Mouse (Mus musculus) kidney, postnatal 4 days (tissue): ENCODE data around the gene Kdm2a.

Experiments used
- DNase-seq, 2 experiments: peaks; one replicate each; pipeline ENCODE4 v3.0.0; 2021; ENCODE audit warnings: mixed read lengths in 2 of 2

Kdm2a gene

DNA sequence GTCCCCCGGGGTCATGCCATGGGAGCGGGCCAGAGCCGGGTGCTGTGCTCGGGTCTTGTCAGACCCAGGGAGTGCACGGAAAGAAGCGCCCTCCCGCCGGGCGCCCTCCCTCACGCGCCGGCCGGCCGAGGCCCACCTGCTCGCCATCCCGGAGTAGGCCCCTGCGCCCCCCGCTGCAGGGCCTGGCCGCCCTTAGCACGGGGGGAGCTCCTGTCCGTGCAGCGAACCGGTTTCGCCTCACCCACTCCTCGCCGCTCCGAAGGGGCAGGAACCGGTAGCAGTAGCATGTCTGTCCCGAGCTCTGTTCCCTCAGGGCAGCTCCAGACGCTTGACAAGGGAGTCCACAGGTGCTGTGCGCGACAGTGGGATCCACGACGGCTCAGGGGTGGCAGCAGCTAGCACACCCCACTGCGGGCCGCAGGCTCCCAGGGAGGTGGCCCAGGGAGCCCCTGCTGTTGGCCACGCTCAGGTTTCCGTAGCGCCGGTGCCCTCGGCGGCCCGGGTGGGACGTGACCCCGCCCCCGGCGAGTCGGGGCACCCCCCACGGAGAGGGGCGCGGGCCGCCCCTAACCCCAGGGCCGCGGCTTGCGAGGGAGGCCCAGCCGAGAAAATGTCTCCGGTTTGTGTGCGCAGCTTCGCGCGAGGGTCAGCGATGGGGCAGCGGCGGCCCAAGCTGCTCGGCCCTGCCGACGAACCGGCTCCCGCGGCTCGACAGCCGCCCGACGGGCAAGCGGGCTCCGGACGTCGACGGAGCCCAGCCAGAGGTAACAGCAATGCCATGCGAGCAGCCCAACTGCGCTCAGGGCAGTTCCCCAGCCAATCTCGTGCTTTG is at the start of gene Kdm2a:
Gene Kdm2a (minus strand): TSS at position 488 of the 832 bp plus-strand sequence.
- peak; percentile 63 to 79 for DNase-seq

DNA sequence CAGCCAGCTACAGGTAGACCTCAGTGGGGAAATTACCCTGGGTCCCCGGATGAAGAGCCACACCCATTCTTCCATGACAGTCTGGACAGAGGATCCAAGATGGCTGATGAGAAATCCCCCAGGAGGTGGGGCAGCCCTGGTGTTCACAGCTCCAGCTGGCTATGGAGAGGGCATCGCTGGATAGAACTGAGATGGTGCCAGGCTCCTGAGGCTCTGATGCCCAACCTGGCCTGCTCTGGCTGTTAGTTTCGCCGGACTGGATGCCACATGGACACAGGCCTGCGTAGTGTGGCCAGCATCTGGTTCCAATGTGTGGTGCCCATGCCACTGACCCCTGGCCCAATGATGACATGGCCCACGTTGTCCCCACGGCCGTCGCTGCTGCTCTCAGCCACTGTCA is 49.4 kb upstream of the Kdm2a start:
- no peak for DNase-seq

DNA sequence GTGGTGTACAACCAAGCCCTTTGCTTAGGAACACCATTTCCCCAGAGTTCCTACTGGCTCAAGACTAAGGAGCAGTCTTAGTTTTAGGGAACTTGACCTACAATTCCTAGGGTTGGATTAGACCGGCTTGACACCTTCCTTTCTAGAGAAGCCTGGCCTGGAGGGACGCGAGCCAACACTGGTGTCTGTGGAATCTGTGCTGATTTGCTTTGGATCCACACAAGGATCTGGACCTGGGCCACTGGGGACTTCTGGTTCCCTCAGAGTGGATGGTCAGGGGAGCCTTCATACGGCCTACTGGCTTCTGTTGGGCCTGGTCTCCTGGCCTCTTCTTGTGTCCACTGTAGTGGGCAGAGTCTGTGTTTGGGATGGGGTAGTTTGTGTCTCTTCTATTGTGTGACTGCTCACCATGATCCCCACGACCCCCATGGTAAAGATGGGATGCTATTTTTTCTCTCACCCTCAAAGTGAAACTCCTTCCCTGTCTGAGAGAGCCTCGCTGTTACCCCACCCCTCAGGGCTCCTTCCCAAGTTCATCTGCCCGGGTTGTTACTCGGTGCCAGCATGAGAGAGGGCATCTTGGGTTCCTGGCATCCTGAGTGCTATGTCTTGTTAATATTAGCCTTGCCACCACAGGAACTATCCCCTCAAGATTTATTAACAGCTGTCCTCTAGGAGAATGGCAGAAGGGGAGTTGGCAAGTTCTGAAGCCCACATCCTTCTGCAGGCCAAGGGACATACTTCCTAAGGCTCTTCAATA is 48.8 kb upstream of the Kdm2a start:
- no peak for DNase-seq

DNA sequence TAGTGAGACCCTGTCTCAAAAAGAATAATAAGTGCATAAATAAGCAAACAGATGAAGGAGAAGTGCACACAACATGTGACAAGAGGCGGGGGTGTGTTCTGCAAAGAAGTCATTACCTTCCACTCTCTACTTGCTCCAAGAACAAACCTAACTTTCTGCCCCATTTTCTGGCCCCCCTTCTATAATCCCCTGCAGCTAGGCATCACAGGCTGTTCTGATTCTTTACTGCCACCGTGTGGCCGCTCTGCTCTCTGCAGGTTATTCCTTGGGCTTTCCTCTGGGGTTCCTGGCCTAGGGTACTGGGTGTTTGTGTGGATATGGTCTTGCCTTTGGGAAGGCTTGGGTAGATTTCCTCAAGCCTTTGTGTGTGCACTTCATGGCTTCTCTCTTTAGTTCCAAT is 44.3 kb upstream of the Kdm2a start:
- DNase-seq: peak; percentile 88 to 89

DNA sequence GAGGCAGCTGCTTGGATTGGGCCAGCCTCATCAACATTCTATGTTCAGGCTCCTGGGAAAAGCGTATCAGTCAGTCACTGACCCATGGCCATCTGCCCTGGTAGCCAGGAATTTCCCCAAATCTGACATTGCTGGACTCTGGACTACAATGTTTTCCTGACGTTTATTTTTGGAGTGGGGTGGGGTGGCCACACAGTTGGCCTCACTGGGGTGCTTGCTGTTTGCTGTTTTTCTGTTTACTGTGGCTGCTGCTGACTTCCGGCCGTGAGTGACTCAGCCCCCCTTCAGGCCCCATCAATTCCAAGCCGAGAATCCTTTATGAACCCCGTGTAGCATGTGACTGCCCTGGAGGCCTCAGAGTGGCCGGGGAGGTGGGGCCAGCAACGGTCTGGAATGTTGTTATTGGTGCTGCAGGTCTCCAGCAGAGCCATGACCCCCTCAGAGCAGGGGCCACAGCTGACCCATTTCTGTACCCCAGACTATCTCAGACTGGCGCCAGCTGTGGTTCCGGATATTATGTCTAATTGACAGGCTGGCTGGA is 43.6 kb upstream of the Kdm2a start:
- DNase-seq: peak; percentile 82 to 90

DNA sequence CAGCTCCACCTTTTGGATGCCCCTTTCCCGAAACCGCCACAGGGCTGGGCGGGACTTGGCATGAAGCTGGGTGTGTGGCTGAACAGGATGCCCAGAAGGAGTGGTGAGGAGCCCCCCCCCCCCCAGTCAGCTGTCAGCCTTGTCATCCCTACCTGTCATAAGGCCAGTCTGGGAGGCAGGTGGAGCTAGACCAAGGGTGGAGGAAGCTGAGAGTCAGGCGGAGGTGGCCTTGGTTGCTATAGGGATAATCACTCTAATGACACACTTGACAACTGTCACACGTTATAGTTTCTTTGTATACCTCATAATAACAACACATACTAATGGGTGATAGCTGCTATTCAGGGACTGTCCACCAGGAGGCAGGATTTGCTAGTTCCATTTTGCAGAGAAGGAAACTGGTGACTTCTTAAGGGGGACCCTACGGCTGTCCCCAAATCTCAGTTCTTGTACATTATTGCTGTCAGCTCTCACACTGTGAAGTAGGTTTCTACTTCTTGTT is 43.1 kb upstream of the Kdm2a start:
- DNase-seq: peak; percentile 73 to 79

DNA sequence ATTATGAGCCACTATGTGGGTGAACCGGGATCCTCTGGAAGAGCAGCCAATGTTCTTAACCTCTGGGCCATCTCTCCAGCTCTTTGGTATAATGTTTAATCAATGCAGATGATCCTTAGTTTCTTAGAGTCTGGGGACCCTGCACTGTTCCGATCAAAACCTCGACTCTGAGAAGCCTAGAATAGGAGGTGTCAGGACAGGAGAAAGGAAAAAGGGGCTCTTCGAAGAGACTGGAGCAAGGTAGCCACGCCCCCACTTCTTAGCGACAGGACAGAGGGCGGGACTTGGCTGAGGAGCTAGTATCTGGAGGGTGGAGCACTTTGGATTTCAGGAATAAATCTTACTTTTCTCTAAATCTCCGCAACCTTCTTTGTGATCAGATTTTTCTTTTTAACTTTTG is 42.1 kb upstream of the Kdm2a start:
- peak; percentile 77 to 80 for DNase-seq

DNA sequence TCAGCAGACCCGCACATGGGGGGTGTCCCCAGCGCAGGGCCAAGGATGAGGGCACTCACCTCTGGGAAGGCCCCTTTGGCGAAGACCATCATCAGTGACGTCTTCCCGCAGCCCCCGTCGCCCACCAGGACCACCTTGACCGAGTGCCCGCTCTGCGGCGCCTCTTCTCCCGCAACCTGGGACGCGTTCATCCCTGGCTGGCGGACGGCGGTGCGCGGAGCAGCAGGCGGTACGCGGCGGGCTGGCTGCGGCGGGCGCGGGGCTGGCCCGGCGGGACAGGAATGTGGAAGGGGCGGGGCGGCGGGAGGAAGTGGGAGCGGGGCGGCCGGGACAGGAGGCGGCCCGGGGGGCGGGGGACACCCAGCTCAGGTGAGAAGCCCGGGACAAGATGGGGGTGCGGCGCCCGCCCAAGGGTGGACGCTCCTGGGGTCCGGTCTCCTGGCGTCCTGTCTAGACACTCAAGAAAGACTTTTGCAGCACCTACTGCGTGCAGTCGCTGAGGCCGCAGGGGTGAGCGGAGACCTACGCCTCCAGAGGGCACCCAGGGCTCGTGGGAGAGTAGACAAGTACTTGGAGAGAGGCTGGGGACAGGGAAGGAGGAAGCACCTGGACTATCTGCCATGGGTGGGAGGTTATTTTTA is 41.2 kb upstream of the Kdm2a start, which contains the start of gene Rhod:
Gene Rhod (minus strand): TSS at position 272 of the 641 bp plus-strand sequence.
- peak; percentile 88 to 92 for DNase-seq

DNA sequence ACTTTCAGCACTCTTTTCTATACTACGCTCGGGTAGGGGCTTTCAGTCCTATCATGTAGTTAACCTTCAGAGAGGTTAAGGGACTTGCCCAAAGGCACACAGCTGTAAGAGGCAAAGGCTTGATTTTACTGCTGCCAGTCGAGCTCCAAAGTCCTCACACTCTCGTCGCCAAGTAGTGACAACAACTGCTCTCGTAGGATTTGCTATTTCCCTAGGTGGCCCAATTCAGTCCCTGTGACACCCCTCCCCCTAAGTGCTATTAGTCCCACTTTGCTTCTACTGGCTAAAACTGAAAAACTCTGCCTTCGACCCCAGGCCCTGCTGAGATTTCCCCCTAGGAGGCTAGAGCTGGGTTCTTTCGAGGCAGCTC is 40.7 kb upstream of the Kdm2a start:
- DNase-seq: no peak

DNA sequence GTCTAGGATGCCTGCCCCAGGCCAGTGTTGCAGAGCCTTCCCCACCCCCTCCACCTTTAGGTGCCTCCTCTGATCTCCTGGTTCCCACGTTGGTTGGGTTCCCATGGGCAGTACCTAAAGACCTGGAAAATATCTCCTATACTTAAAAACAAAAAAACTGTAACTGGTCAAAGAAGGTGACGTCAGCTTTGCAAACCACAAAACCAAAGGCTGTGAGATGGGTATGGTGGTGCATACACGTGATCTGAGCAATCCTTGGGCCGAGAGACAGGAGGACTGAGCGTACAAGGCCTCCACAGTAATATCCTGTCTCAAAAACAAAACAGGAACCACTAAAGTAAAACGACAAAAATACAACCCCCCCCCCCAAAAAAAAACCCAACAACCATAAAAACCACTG is 39.8 kb upstream of the Kdm2a start:
- DNase-seq: no peak

DNA sequence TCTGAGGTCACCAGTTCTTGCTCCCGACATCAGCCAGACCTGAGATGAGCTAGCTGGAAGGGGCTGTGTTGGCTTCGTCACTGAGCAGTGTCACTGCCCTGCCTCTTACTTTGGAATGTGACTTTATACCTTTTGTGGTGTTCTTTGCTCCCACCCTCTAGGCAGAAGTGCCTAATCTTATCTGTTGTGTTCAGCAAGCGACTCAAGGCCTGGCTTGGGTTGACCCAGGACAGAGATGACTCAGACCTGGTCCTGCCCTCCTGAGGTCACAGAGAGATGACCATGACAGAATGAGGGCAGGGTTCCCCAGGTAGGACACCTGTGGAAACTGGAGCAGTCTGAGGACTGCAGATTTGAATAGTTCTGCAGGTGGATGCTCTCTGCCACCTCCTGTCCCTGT is 38.2 kb upstream of the Kdm2a start:
- DNase-seq: no peak

DNA sequence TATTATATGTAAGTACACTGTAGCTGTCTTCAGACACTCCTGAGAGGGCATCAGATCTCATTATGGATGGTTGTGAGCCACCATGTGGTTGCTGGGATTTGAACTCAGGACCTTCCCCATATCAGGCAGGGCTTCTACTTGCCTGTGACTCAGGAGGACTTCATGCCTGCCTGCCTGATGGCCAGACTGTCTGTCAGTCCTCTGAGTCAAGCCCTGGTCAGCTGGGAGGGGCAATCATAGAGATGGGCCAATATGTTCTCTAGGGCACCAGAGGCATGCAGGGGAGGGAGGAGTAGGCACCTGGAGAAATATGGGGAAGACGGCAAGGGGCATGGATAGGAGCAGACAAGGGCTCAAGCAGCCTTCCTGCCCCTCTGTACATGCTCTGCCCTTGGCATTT is 36.9 kb upstream of the Kdm2a start:
- no peak for DNase-seq

DNA sequence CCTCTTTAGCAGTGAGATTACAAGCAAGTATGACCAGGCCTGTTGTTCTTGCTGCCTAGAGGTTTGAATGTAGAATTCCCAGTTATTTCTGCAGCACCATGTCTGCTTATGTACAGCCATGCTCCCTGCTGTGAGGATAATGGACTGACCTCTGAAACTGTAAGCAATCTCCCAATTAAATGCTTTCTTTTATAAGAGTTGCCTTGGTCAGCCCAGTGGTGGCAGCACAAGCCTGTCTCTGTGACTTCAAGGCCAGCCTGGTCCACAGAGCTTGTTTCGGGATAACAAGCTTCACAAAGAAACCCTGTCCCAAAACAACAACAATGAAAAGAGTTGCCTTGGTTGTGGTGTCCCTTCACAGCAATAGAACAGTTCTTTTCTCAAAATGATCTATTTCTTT is 35.7 kb upstream of the Kdm2a start:
- DNase-seq: no peak

DNA sequence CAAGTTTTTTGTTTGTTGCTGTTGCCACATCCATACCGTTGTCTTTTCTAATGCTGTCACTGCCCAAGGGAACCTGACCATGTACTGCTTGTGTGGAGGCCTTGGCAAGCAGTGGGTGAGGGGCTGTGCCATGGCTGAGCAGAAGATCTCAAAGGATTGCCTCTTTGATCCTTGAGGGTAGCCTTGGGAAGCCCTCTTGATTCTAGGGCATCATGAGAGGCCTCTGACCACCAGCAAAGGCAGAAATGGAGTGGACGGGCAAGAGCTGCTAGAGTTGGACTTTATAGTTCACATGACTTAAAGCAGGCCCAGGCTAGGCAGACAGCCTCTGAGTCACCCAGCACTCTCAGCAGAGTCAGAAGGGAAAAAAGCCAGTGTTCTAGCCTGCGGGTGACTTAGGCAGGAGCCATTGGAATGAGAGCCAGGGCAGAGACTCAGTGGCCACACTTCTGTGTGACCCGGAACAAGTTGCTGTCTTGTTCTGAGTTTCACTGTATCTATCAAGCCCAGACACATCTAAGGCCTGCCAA is 32.1 kb upstream of the Kdm2a start:
- no peak for DNase-seq

DNA sequence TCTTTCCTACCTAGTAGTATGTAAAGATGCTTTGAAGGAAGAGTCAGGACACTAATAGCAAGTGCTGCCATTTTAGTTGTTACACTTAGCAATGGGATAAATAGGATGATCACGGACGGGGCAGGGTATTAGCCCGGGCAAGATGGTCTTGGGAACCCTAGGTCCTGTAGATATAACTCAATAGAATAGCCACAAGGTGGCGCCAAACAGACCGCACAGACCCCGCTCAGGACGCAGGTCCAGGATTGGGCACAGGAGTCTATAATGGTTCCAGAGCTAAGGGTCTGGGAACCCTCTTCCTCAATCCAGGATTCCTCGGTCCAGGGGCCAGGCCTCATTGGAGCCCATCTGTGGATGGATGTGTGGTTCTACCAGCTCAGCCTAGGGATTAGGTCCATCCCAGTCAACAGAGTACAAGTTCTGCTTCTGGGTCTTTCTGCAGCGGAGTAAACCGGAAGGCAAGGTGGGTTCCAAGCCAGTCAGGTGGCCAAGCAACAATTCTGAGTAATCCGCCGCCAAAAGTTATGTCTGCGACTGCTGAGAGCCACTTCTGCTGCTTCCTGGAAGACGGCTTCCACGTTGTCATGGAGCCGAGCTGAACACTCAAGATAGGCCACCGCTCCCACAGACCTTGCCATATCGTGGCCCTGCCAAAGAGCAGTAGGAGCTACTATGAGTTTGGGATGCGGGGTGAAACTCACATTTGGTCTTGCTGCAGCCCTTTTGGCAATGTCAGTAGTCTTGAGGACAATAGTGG is 27.7 kb upstream of the Kdm2a start:
- DNase-seq: peak; percentile 59 to 67

DNA sequence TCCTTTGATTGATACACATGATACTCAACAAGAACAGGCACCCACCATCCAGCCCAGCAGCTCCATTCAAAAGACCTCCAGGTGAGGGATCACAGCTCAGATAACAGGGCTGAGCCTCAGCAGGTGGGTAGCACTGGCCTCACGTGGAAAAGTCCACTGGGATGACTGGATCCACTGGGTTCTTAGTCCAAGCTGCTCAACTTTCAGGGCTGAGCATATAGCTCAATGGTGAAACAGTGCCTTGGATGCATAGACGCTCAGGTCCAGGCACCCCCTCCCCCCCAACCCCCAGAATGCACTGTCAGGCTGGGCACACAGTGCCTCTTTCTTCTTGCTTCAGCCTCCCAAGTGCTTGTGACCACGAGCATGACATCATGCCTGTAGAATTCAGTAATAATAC is 24.9 kb upstream of the Kdm2a start:
- no peak for DNase-seq

DNA sequence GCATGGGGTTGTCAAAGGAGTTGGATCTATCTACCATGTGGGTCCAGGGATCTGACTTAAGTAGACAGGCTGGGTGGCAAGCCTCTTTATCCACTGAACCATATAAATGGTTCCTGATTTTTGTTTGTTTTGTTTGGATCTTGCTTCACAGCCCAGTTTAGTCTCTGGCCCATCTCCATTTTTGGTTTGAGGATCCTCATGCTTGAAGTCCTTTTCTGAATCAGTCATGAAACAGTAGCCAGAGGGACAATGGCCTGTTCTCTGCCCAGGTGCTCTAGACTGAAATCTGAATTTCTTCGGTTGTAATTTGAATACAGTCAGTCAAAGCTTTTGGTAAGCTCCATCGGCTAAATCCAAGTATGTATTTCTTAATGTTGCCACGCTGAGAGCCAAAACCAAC is 24.5 kb upstream of the Kdm2a start:
- no peak for DNase-seq

DNA sequence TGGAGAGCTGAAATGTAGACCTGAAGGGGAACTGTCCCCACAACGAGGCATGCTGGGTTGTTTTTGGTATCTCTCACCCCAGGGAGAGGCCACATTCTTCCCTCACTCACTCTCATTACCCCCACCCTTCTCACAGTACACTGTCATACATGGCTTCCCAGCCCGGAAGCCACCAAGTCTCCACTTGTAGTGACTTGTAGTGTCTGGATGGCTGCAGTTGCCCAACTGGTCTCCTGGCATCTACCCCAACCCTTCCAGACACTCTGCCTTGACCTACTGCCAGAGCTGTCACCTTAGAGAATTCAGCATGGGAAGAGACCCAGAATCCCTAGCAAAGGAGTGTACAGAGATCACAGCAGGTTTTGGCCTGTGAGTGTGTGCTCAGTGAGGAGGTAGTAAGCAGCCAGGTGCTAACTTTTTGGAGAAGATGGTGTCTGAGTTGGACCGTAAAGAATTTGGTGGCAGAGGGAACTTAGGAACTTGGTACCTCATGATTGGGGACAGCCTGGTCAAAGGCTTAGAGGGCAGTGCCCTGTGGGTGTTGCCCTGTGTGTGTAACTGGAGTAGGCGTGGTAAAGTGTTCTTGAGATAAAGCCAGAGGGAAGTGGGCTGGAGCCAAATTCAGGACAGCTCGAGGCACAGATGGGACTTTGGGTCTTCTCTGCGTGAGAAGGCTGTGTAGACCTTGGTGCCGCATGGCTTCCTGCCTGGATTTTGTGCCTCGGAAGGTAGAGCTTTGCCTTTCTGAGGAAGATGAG is 22.2 kb upstream of the Kdm2a start:
- DNase-seq: no peak

DNA sequence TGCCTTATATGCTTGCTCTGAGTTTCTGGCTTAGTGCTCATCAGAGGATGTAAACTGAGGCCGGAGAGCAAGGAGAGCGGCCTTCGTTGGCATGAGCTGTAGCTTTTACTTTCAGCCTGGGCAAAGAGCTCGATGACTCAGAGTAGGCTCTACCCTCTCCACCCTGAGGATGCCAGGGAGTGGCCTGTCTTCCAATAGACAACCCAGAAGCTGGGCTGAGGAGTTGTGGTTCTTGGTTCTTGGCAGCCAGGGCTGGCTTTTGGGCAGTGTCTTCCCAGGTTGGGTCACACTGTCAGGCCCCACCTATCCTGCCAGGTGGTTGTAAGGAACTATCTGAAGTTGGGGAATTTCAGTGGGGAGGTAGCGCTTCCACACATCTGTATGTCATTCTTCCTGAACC is 21.6 kb upstream of the Kdm2a start:
- DNase-seq: no peak

DNA sequence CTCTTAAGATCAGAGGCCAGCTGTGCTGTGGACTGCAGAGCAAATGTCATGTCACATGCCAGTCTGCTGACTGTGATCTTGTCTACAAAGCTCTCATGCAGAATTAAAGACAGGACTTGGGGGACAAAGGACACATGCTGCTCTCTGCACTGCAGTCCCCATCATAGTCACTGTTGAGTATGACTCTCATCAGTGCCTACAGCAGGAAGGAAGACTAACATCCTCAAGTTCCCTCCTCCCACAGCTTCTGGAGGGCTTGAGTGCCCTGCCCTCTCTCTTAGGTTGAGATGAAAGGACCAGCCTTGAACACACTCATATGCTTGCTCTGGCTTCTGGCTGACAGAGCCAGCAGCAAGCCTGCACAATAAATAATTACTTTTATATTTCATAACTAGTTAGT is 19.6 kb upstream of the Kdm2a start:
- DNase-seq: no peak

DNA sequence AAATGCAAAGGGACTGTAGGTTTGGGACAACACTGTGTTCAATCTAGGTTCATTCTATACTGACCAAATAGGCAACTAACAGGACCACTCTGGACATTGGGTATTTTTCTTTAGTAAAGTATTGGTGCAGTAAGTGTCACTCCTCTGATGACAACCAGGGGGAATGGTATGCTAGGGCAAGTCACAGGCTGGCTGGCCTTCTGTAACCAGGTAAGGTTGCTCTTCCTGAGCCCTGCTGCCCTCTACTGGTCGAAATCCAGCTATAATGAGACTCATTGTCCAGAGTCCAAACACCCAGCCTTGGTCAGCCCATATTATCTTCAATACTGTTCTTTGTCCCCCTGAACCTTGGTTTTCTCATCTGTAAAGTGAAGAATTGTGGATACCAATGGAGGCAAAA is 19.1 kb upstream of the Kdm2a start:
- DNase-seq: peak; percentile 85 to 86
